Mouse (Mus musculus): Measurements from ENCODE around the gene Fryl. TPM values are rescaled to one million over a fixed set of nuclear protein-coding genes. Genes with fewer than 3 reads are reported as not detected.

The Fryl gene
- total and polyA plus RNA-seq, 3 experiments: 112 to 439 (median 147) TPM

DNA sequence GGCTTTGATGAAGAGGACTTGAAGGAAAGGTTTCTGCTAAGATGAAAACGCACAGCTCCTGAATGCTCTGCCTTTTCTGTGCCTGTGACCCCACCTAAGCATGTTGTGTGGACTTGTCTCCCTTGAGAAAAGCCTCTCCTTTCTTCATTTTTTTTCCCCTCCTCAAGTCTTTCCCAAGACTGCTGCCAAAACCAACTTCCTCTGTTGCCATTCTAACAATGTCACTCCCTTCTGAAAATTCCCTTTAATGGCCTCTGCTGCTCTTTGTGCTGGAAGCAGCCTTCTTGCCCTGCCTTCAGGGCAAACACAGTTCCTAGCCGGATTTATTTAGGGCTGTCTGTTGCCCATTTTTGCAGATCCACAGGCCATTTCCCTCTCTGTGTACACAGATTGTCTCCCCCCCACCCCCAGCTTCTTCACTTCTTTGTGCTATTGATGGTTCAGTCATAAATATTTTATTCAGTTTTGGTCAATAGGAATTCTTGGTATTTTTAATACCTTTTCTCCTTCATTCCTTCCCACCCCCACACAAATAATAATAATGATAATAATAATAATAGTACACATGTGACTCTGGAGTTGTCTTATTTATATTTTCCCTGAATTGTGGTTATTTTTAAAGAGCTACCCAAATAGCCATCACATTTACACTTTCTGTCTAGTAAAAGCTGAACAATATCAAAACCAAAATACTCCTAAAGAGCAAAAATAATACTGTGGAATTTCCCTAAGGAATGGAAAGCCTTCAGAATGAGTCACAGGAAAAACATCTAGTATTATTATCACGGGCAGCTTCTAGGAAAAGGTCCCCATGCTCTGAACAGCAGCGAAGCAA, 23.5 kb upstream of the Fryl start:
- Histone ChIP-seq H3K4me1 (ENCODE audit: insufficient read depth, low read depth, low read length) (peaks cover 40% of the 10 kb centered on the region), H3K4me3 (ENCODE audit: low read depth, low read length) (no peak overlapping the region), H3K36me3 (replicated peaks) (no peaks in the 10 kb centered on the region), H3K27me3 (ENCODE audit: insufficient read depth, low read length) (peaks cover 3% of the 10 kb centered on the region; the same call in 1 of the 2 replicates), H3K9me3 (replicated peaks) (no peaks in the 10 kb centered on the region)
- DNase-seq (ENCODE audit: low spot score) (no peak), ATAC-seq (ENCODE audit: extremely low read depth, insufficient number of reproducible peaks, low FRiP score, poor library complexity, severe bottlenecking) (no peak)
- TF ChIP-seq TAL1 (conservative IDR thresholded peaks at IDR 0.05; ENCODE audit: low read depth, low read length): no peak

- Histone ChIP-seq H3K27me3 (ENCODE audit: insufficient read depth, low read length) (peaks cover 3% of the 10 kb centered on the region; the same call in 1 of the 2 replicates), H3K4me1 (ENCODE audit: insufficient read depth, low read depth, low read length) (peaks cover 40% of the 10 kb centered on the region), H3K4me3 (ENCODE audit: low read depth, low read length) (no peak overlapping the region), H3K9me3 (replicated peaks) (no peaks in the 10 kb centered on the region), H3K36me3 (replicated peaks) (no peaks in the 10 kb centered on the region)
- TF ChIP-seq POLR2AphosphoS5 (IDR thresholded peaks at IDR 0.05; ENCODE audit: insufficient replicate concordance, low read depth, low read length) (no peak), TAL1 (conservative IDR thresholded peaks at IDR 0.05; ENCODE audit: low read depth, low read length) (no peak), GATA1 (IDR thresholded peaks at IDR 0.05; ENCODE audit: borderline replicate concordance, low read length) (no peak), CTCF (IDR thresholded peaks at IDR 0.05; ENCODE audit: low read depth, low read length) (no peak)
- ATAC-seq (ENCODE audit: extremely low read depth, insufficient number of reproducible peaks, low FRiP score, poor library complexity, severe bottlenecking): no peak
- DNase-seq (ENCODE audit: low spot score): no peak
These were observed 22.8 kb upstream of the Fryl start for GRCm38 (mm10) chr5:73279190-73279589.

GRCm38 (mm10) chr5:73274941-73275340, 18.5 kb upstream of the Fryl start:
- no peak for ATAC-seq (ENCODE audit: extremely low read depth, insufficient number of reproducible peaks, low FRiP score, poor library complexity, severe bottlenecking)
- TF ChIP-seq POLR2AphosphoS5 (IDR thresholded peaks at IDR 0.05; ENCODE audit: insufficient replicate concordance, low read depth, low read length) (no peak), TAL1 (conservative IDR thresholded peaks at IDR 0.05; ENCODE audit: low read depth, low read length) (no peak), GATA2 (IDR thresholded peaks at IDR 0.05; ENCODE audit: borderline replicate concordance, low read depth, low read length) (no peak), CTCF (IDR thresholded peaks at IDR 0.05; ENCODE audit: low read depth, low read length) (no peak), GATA1 (IDR thresholded peaks at IDR 0.05; ENCODE audit: borderline replicate concordance, low read length) (no peak)

DNA sequence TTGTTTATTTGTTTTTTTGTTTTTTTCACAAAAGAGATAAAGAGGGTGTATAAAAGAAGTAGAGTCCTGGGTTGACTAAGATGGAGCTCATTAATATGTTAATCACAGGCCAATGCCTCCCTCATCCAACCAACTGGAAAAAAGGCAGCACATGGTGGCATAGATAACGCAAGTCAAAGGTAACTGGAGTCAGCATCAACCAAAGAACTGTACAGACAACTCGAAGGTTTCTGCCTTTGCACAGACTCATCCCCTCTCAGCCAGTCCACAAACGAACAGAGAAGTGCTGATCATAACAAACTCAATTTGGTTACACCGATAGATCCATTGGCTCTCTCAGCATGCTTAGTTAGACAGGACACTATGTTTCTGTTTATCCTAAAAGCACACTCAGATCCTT, 16.8 kb upstream of the Fryl start:
- no peak for DNase-seq (ENCODE audit: low spot score)
- Histone ChIP-seq H3K9me3 (replicated peaks) (no peaks in the 10 kb centered on the region), H3K4me1 (ENCODE audit: insufficient read depth, low read depth, low read length) (peaks cover 71% of the 10 kb centered on the region), H3K36me3 (replicated peaks) (no peaks in the 10 kb centered on the region), H3K4me3 (ENCODE audit: low read depth, low read length) (peak overlapping the region; percentile 49; the same call in 1 of the 2 replicates), H3K27me3 (ENCODE audit: insufficient read depth, low read length) (peaks cover 3% of the 10 kb centered on the region; the same call in 1 of the 2 replicates)
- peak; percentile 83 for ATAC-seq (ENCODE audit: extremely low read depth, insufficient number of reproducible peaks, low FRiP score, poor library complexity, severe bottlenecking)
- peak; percentile 82 for TF ChIP-seq TAL1 (conservative IDR thresholded peaks at IDR 0.05; ENCODE audit: low read depth, low read length)
- TF ChIP-seq GATA1 (IDR thresholded peaks at IDR 0.05; ENCODE audit: borderline replicate concordance, low read length): no peak
- no peak for TF ChIP-seq CTCF (IDR thresholded peaks at IDR 0.05; ENCODE audit: low read depth, low read length)
- no peak for TF ChIP-seq GATA2 (IDR thresholded peaks at IDR 0.05; ENCODE audit: borderline replicate concordance, low read depth, low read length)
- no peak for TF ChIP-seq POLR2AphosphoS5 (IDR thresholded peaks at IDR 0.05; ENCODE audit: insufficient replicate concordance, low read depth, low read length)

More at GRCm38 (mm10) chr5:73274941-73275340, 18.5 kb upstream of the Fryl start:
- no peak for DNase-seq (ENCODE audit: low spot score)
- H3K9me3 ChIP-seq (replicated peaks): no peaks in the 10 kb centered on the region
- no peaks in the 10 kb centered on the region for H3K36me3 ChIP-seq (replicated peaks)
- peaks cover 3% of the 10 kb centered on the region; the same call in 1 of the 2 replicates for H3K27me3 ChIP-seq (ENCODE audit: insufficient read depth, low read length)
- no peak overlapping the region for H3K4me3 ChIP-seq (ENCODE audit: low read depth, low read length)
- H3K4me1 ChIP-seq (ENCODE audit: insufficient read depth, low read depth, low read length): peaks cover 66% of the 10 kb centered on the region

DNA sequence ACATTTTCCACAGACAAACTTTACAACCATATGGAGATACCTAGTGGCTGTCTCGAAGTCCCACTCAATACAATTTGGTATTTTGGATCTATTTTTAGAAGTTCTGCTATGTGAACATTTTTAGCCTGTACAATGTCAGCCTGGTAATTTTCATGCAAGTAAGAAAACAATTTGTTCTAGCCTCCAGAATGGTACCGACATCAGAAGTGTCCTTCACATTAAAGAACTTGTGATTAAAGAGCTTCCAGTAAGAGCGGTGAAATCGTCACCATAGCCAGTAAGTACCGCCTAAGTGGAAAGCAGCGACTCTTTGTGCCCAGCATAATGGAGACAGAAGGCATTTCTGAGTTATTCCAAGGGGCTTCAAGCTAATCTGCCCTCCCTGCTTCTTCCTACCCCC, 14.2 kb upstream of the Fryl start:
- H3K4me1 ChIP-seq (ENCODE audit: insufficient read depth, low read depth, low read length): peaks cover 73% of the 10 kb centered on the region

DNA sequence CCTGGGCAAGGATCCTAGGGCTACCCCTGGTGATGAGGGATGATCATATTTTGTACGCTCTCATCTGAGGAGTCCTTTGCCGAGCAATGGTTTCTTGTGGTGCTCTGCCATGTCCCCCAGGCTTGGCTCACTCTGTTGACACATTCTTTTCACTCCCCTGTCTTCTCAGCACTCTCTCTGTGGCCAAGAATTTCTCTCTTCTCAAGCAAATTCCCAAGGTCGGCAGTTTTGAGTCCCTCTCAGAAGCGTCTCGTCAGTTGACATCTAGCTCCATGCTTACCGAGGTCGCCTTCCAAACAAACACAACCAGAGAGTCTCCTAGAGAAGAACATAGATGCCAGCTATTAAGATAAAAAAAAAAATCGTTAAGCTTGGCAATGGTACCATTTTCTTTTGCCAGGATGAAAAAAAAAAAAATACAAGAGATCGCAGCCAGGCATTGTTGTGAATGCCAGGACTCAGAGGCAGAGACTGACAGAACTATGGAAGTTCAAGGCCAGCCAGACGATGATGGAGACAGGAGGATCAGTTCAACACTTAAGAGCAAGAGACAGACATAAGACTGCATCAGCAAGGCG, 12.3 kb upstream of the Fryl start:
- Histone ChIP-seq H3K4me3 (ENCODE audit: low read depth, low read length) (no peak overlapping the region), H3K4me1 (ENCODE audit: insufficient read depth, low read depth, low read length) (peaks cover 64% of the 10 kb centered on the region), H3K9me3 (replicated peaks) (peaks cover 5% of the 10 kb centered on the region), H3K27me3 (ENCODE audit: insufficient read depth, low read length) (no peaks in the 10 kb centered on the region), H3K36me3 (replicated peaks) (no peaks in the 10 kb centered on the region)
- no peak for TF ChIP-seq GATA1 (IDR thresholded peaks at IDR 0.05; ENCODE audit: borderline replicate concordance, low read length)
- TF ChIP-seq GATA2 (IDR thresholded peaks at IDR 0.05; ENCODE audit: borderline replicate concordance, low read depth, low read length): no peak
- no peak for TF ChIP-seq POLR2AphosphoS5 (IDR thresholded peaks at IDR 0.05; ENCODE audit: insufficient replicate concordance, low read depth, low read length)
- TF ChIP-seq TAL1 (conservative IDR thresholded peaks at IDR 0.05; ENCODE audit: low read depth, low read length): no peak
- TF ChIP-seq CTCF (IDR thresholded peaks at IDR 0.05; ENCODE audit: low read depth, low read length): no peak
- DNase-seq (ENCODE audit: low spot score) (no peak), ATAC-seq (ENCODE audit: extremely low read depth, insufficient number of reproducible peaks, low FRiP score, poor library complexity, severe bottlenecking) (no peak)

More for the DNA sequence above, 14.2 kb upstream of the Fryl start:
- Histone ChIP-seq H3K4me3 (ENCODE audit: low read depth, low read length) (no peak overlapping the region), H3K9me3 (replicated peaks) (peaks cover 5% of the 10 kb centered on the region), H3K27me3 (ENCODE audit: insufficient read depth, low read length) (peaks cover under 1% of the 10 kb centered on the region; the same call in 1 of the 2 replicates), H3K36me3 (replicated peaks) (no peaks in the 10 kb centered on the region)
- TF ChIP-seq GATA1 (IDR thresholded peaks at IDR 0.05; ENCODE audit: borderline replicate concordance, low read length): no peak
- no peak for TF ChIP-seq GATA2 (IDR thresholded peaks at IDR 0.05; ENCODE audit: borderline replicate concordance, low read depth, low read length)
- TF ChIP-seq POLR2AphosphoS5 (IDR thresholded peaks at IDR 0.05; ENCODE audit: insufficient replicate concordance, low read depth, low read length): no peak
- no peak for TF ChIP-seq CTCF (IDR thresholded peaks at IDR 0.05; ENCODE audit: low read depth, low read length)
- TF ChIP-seq TAL1 (conservative IDR thresholded peaks at IDR 0.05; ENCODE audit: low read depth, low read length): no peak
- DNase-seq (ENCODE audit: low spot score) (no peak), ATAC-seq (ENCODE audit: extremely low read depth, insufficient number of reproducible peaks, low FRiP score, poor library complexity, severe bottlenecking) (no peak)

All from G1E (cell line).